Mouse (Mus musculus): ENCODE results near the gene Dnah2. TPM values are rescaled to one million over a fixed set of nuclear protein-coding genes. Genes with fewer than 3 reads are reported as not detected.
A peak's percentile ranks its signal among the peaks of the same experiment; 100 is the strongest.

The Dnah2 gene
- polyA plus RNA-seq, 1 experiment, result 1.2 TPM

DNA sequence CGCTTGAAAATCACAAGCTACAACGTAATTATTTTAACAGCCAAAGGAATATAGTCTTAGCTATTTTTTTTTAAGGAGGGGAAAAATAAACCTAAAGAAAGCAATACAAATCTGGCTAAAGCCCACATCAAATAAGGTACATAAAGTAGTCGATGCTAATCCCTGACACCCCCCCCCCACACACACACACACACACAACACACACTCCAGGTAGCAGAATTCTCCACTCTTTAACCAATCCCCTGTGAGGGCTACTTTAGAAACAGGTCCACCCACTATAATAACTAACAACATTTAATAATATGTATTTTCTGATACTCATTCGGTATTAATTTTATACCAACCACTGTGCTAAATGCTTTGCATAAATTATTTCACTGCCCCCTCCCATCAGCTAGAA, 132.4 kb downstream of the Dnah2 start:
- Histone ChIP-seq H3K27me3 (ENCODE audit: control insufficient read depth, insufficient read depth, low read length, poor library complexity, severe bottlenecking) (no peaks in the 10 kb centered on the region), H3K4me3 (ENCODE audit: low read depth, low read length) (no peak overlapping the region), H3K27ac (ENCODE audit: insufficient read depth, low read length) (no peak overlapping the region), H3K4me1 (ENCODE audit: control insufficient read depth, insufficient read depth, low read length) (peaks cover 15% of the 10 kb centered on the region), H3K36me3 (ENCODE audit: control insufficient read depth, insufficient read depth, low read length, poor library complexity, severe bottlenecking) (no peaks in the 10 kb centered on the region), H3K9ac (ENCODE audit: low read depth, poor library complexity, severe bottlenecking) (peak overlapping the region; percentile 80), H3K9me3 (replicated peaks; ENCODE audit: control insufficient read depth, insufficient read depth, low read length, poor library complexity, severe bottlenecking) (no peaks in the 10 kb centered on the region)
- no peak for TF ChIP-seq POLR2A (IDR thresholded peaks at IDR 0.05; ENCODE audit: insufficient read depth, low read length)
- no peak for TF ChIP-seq CTCF (IDR thresholded peaks at IDR 0.05; ENCODE audit: low read depth, low read length)
- no peak for TF ChIP-seq EP300 (IDR thresholded peaks at IDR 0.05; ENCODE audit: insufficient read depth, low read depth, low read length)

DNA sequence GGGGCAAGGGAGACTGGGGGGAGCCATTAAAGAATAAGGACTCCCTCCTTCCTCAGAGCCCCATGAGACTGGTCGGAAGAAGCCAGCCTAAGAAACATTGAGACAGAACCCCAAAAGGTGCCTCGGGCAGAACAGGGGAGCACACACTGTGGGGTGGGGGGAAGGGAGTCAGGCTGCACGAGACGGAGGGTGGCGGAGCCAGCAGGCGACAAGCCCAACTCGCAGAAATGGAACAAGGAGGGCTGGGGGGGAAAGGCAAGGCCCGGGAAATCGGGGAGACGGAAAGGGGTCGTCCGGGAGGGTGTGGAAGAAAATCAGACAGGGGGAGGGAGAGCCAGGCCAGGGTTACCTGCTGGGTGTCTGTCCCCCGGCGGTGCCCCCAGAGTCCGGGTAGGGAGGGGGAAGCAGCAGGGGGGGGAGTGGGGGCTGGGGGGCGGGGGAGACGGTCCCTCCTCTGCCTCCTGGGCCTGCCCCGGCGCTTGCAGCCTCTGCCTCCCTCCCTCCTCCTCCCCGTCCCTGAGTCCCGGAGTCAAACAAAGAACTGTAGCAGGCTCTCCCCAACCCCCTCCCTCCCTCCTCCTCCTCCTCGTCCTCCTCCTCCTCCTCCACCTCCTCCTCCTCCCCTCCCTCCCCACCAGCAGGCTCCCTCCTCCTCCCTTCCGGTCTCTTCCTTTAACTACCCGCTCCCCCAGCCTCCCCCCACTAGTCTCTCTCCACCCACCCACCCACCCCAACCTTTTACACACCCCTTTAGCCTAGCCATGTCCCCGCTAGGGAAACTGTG, 133.1 kb downstream of the Dnah2 start:
- H3K4me1 ChIP-seq (ENCODE audit: control insufficient read depth, insufficient read depth, low read length), result peaks cover 13% of the 10 kb centered on the region
- H3K27ac ChIP-seq (ENCODE audit: insufficient read depth, low read length), result no peak overlapping the region; the same call in 1 of the 2 replicates
- no peaks in the 10 kb centered on the region for H3K27me3 ChIP-seq (ENCODE audit: control insufficient read depth, insufficient read depth, low read length, poor library complexity, severe bottlenecking)
- H3K9ac ChIP-seq (ENCODE audit: low read depth, poor library complexity, severe bottlenecking), result peak overlapping the region; percentile 80
- TF ChIP-seq EP300 (IDR thresholded peaks at IDR 0.05; ENCODE audit: insufficient read depth, low read depth, low read length), result 0 out of 2 replicates have a peak, but pooled peaks have one; percentile 62
- no peak for TF ChIP-seq CTCF (IDR thresholded peaks at IDR 0.05; ENCODE audit: low read depth, low read length)
- H3K36me3 ChIP-seq (ENCODE audit: control insufficient read depth, insufficient read depth, low read length, poor library complexity, severe bottlenecking), result no peaks in the 10 kb centered on the region
- peak overlapping the region; percentile 80 for H3K4me3 ChIP-seq (ENCODE audit: low read depth, low read length)
- H3K9me3 ChIP-seq (replicated peaks; ENCODE audit: control insufficient read depth, insufficient read depth, low read length, poor library complexity, severe bottlenecking), result no peaks in the 10 kb centered on the region

DNA sequence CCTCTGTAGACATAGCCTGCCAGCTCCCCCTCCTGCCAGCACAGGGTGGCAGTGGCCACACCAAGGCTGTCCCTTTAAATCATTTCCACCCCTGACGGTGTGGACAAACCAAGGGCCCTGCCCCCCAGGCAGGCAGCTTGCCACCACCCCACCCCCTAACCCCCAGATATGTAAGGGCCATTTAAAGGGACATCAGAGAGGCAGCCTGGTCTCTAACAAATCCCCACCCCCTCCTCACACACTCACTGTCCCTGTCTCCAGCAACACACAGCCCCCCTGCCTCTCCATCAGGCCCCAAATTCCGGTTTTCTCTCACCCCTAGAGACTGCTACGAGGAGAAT, 133.6 kb downstream of the Dnah2 start:
- Histone ChIP-seq H3K9me3 (replicated peaks; ENCODE audit: control insufficient read depth, insufficient read depth, low read length, poor library complexity, severe bottlenecking) (no peaks in the 10 kb centered on the region), H3K36me3 (ENCODE audit: control insufficient read depth, insufficient read depth, low read length, poor library complexity, severe bottlenecking) (no peaks in the 10 kb centered on the region), H3K4me1 (ENCODE audit: control insufficient read depth, insufficient read depth, low read length) (peaks cover 13% of the 10 kb centered on the region), H3K4me3 (ENCODE audit: low read depth, low read length) (peak overlapping the region; percentile 80), H3K27ac (ENCODE audit: insufficient read depth, low read length) (no peak overlapping the region), H3K9ac (ENCODE audit: low read depth, poor library complexity, severe bottlenecking) (peak overlapping the region; percentile 80), H3K27me3 (ENCODE audit: control insufficient read depth, insufficient read depth, low read length, poor library complexity, severe bottlenecking) (no peaks in the 10 kb centered on the region)
- no peak for TF ChIP-seq EP300 (IDR thresholded peaks at IDR 0.05; ENCODE audit: insufficient read depth, low read depth, low read length)

DNA sequence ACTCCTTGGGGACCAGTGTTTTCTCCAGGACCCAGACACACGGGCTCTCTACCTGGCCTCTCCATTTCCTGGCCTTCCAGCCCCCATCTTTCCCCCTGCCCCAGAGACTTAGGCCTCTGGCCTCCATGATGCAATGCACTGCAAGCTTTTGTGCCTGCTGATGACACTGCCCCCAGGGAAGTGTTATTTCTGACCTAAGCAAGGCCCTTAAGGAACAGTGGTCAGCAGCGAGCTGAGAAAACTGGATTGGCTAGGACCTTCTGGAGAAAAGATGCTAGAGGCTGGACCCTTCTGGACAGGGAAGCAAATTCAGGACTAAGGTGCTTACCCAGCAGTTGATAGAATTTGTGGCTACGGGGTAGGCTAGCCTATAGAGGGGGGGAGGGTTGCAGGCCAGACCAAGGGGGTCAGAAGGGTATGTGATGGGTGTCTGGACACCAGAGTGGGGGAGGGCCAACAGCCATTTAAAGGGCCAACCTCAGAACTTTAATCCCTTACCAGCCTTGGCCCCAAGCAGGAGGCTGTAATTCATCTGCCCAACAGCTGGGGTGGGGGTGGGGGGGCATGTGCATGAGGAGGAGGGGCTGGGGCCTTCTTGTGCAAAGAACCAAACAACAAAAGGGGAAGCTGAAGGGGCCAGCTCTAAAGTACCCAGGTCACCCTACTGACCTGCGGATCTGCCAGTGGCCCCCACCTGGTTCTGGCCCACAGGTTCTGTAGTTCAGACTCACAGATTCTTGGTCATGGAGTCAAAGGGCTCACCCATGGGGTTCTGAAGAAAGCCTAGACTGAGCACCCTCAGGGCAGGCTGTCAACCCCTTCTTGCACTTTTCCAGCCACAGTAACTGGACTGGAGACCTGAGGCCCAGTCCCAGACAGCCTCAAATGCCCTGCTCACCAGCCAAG, 134.2 kb downstream of the Dnah2 start:
- peak overlapping the region; percentile 18; the same call in 1 of the 2 replicates for H3K27ac ChIP-seq (ENCODE audit: insufficient read depth, low read length)
- H3K9ac ChIP-seq (ENCODE audit: low read depth, poor library complexity, severe bottlenecking), result peak overlapping the region; percentile 80
- no peaks in the 10 kb centered on the region for H3K9me3 ChIP-seq (replicated peaks; ENCODE audit: control insufficient read depth, insufficient read depth, low read length, poor library complexity, severe bottlenecking)
- no peaks in the 10 kb centered on the region for H3K27me3 ChIP-seq (ENCODE audit: control insufficient read depth, insufficient read depth, low read length, poor library complexity, severe bottlenecking)
- no peaks in the 10 kb centered on the region for H3K36me3 ChIP-seq (ENCODE audit: control insufficient read depth, insufficient read depth, low read length, poor library complexity, severe bottlenecking)
- peak overlapping the region; percentile 80; the same call in 1 of the 2 replicates for H3K4me3 ChIP-seq (ENCODE audit: low read depth, low read length)
- TF ChIP-seq EP300 (IDR thresholded peaks at IDR 0.05; ENCODE audit: insufficient read depth, low read depth, low read length) (no peak), CTCF (IDR thresholded peaks at IDR 0.05; ENCODE audit: low read depth, low read length) (no peak), POLR2A (IDR thresholded peaks at IDR 0.05; ENCODE audit: insufficient read depth, low read length) (no peak)
- H3K4me1 ChIP-seq (ENCODE audit: control insufficient read depth, insufficient read depth, low read length), result peaks cover 13% of the 10 kb centered on the region

DNA sequence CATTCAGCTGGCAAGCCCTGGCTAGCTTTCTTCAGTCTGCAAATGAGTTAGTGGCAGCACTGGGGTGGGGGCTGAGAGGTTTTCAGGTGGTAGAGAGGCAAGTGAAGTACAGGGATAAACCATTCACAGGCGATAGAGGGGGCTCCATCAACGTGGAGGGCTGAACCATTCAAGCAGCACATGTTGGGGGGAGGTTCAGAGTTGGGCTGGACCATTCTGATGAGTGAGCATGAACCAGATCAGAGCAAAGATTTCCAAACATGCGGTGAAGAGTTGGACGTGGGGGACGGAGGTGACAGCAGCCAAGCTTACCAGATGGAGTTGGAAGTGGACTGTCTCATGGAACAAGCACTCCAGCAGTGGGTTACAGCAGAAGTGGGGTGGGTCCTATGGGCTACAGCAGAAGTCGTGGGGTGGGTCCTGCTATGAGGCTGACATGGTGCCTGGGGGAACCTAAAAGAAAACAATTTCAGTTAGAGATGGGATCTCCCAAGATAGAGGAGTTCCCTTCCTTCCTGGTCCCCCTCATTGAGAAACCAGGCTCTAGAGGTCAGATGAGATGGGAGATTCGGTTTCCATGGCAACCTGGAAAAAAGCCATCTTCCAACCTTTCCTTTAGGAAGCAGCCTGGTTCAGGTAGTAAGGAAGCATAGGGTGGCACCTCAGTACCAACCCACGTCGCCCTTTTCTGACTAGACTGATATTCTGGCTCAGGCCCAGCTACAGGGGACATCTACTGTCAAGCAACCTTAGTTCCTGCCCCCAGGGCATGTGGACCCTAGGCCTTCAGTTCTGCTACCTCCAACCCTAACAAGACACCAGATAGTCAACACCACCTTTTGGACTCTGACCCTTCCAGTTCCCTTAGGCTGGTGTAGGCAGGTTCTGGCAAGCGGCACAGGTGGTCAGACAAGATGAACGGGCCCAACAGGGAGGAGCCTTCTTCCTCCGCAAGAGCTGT, 135.4 kb downstream of the Dnah2 start, which contains the start of gene Kdm6b:
Gene Kdm6b, minus strand, starts transcription at position 455 of the 961 bp plus-strand sequence.
- H3K9ac ChIP-seq (ENCODE audit: low read depth, poor library complexity, severe bottlenecking), result peak within 1 kb of the TSS; percentile 3; the same call in 1 of the 2 replicates
- no peak for TF ChIP-seq CTCF (IDR thresholded peaks at IDR 0.05; ENCODE audit: low read depth, low read length)
- TF ChIP-seq EP300 (IDR thresholded peaks at IDR 0.05; ENCODE audit: insufficient read depth, low read depth, low read length), result 0 out of 2 replicates have a peak, but pooled peaks have one; percentile 12

More for the DNA sequence above, 135.4 kb downstream of the Dnah2 start, which contains the start of gene Kdm6b:
- Histone ChIP-seq H3K4me3 (ENCODE audit: low read depth, low read length) (peak within 1 kb of the TSS; percentile 22), H3K27me3 (ENCODE audit: control insufficient read depth, insufficient read depth, low read length, poor library complexity, severe bottlenecking) (no peaks in the 10 kb centered on the region), H3K9me3 (replicated peaks; ENCODE audit: control insufficient read depth, insufficient read depth, low read length, poor library complexity, severe bottlenecking) (no peaks in the 10 kb centered on the region), H3K27ac (ENCODE audit: insufficient read depth, low read length) (peak within 1 kb of the TSS; percentile 18; the same call in 1 of the 2 replicates), H3K4me1 (ENCODE audit: control insufficient read depth, insufficient read depth, low read length) (peaks cover 10% of the 10 kb centered on the region), H3K36me3 (ENCODE audit: control insufficient read depth, insufficient read depth, low read length, poor library complexity, severe bottlenecking) (no peaks in the 10 kb centered on the region)

Data from ES-Bruce4 (cell line).